Mouse (Mus musculus): ENCODE results near the gene Adcy7. TPM values are rescaled to one million over a fixed set of nuclear protein-coding genes. Genes with fewer than 3 reads are reported as not detected.

The Adcy7 gene
- polyA plus RNA-seq, 1 experiment from 2014 or later = 7.4 TPM

DNA sequence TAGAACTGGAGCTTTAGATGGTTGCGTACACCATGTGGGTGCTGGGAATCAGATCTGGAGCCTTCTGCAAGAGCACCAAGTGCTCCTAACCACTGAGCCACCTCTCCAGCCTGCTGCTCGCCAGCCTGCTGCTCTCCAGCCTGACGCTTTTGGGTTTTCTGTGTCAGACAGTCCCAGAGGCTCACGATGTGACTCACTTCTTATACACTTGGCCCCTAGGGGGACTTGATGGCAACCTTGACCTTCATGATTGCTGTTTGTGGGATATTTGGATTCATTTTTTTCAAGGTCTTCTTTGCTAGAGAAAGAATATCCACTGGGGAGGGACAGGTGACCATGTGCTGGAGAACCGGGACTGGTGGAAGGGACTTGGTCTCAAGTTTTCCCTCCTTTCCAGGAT lies 49.2 kb downstream of the Adcy7 start:
- Histone ChIP-seq H3K9ac (no peak overlapping the region), H3K27me3 (replicated peaks) (no peaks in the 10 kb centered on the region), H3K36me3 (peaks cover 4% of the 10 kb centered on the region; the same call in 1 of the 2 replicates), H3K27ac (no peak overlapping the region), H3K4me3 (replicated peaks) (no peak overlapping the region), H3K4me1 (peaks cover 17% of the 10 kb centered on the region), H3K4me2 (no peak overlapping the region), H3K9me3 (no peaks in the 10 kb centered on the region)
- 88% methylated on average over 5 of the region's 5 CpGs for WGBS
- ATAC-seq (ENCODE audit: insufficient read depth, low FRiP score, low read depth) = no peak

DNA sequence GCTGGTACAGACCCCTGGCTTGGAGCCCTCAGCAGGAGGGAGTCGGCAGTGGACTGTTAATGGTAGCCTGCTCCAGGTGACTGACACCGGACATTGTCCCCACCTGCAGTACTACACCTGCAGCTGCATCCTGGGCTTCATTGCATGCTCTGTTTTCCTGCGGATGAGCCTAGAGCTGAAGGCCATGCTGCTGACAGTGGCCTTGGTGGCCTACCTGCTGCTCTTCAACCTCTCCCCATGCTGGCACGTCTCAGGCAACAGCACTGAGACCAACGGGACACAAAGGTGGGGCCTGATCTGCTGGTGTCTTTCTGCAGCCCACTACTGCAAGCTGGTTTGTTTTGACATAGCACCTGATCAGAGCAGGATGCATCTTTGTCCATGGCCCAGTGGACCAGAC lies 51.3 kb downstream of the Adcy7 start:
- WGBS = 84% methylated on average over 5 of the region's 5 CpGs
- peaks cover 16% of the 10 kb centered on the region; the same call in 1 of the 2 replicates for H3K36me3 ChIP-seq
- no peak for ATAC-seq (ENCODE audit: insufficient read depth, low FRiP score, low read depth)

DNA sequence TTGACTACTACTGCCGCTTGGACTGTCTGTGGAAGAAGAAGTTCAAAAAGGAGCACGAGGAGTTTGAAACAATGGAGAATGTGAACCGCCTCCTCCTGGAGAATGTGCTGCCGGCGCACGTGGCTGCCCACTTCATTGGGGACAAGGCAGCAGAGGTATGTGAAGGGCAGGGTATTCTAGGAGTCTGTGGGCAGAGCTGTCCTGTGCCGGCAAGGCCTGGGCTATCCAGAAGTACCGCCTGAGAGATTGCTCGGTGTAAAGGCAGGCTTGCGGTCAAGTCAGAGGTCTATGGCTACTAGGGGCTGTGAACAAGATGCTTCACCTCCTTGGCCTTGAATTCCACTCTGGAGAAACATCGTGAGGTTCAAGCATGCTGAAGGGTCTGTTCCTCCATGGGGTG lies 52.6 kb downstream of the Adcy7 start:
- Histone ChIP-seq H3K27ac (no peak overlapping the region), H3K4me2 (no peak overlapping the region), H3K27me3 (replicated peaks) (no peaks in the 10 kb centered on the region), H3K4me1 (0 out of 2 replicates have a peak, but pooled peaks cover 6% of the 10 kb centered on the region), H3K4me3 (replicated peaks) (no peak overlapping the region), H3K9ac (no peak overlapping the region), H3K9me3 (no peaks in the 10 kb centered on the region), H3K36me3 (peaks cover 23% of the 10 kb centered on the region; the same call in 1 of the 2 replicates)
- WGBS = 74% methylated on average over 11 of the region's 11 CpGs
- no peak for ATAC-seq (ENCODE audit: insufficient read depth, low FRiP score, low read depth)

More for the DNA sequence above, 51.3 kb downstream of the Adcy7 start:
- Histone ChIP-seq H3K4me1 (0 out of 2 replicates have a peak, but pooled peaks cover 6% of the 10 kb centered on the region), H3K9ac (no peak overlapping the region), H3K4me3 (replicated peaks) (no peak overlapping the region), H3K9me3 (no peaks in the 10 kb centered on the region), H3K27me3 (replicated peaks) (no peaks in the 10 kb centered on the region), H3K4me2 (no peak overlapping the region), H3K27ac (no peak overlapping the region)

DNA sequence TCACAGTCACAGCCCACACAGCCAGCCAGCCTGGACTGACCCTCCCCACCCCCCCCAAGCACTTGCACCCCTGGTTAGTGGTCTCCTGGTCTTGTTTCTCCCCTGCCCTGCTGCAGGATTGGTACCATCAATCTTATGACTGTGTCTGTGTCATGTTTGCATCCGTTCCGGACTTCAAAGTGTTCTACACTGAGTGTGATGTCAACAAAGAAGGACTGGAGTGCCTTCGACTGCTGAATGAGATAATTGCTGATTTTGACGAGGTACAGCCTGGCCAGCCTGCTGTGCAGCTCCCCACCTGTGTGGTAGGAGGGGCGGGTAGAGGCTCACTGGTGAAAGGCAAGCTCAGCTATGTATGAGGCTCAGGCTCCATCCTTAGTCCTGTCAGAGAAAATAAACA lies 53.0 kb downstream of the Adcy7 start:
- peaks cover 26% of the 10 kb centered on the region; the same call in 1 of the 2 replicates for H3K36me3 ChIP-seq
- H3K9me3 ChIP-seq = no peaks in the 10 kb centered on the region
- H3K9ac ChIP-seq = no peak overlapping the region
- no peak overlapping the region for H3K4me2 ChIP-seq
- H3K4me1 ChIP-seq = 0 out of 2 replicates have a peak, but pooled peaks cover 6% of the 10 kb centered on the region
- no peaks in the 10 kb centered on the region for H3K27me3 ChIP-seq (replicated peaks)
- H3K4me3 ChIP-seq (replicated peaks) = no peak overlapping the region
- 11% methylated on average over 5 of the region's 5 CpGs for WGBS
- H3K27ac ChIP-seq = no peak overlapping the region
- 0 out of 2 replicates have a peak, but pooled peaks have one; percentile 19 for ATAC-seq (ENCODE audit: insufficient read depth, low FRiP score, low read depth)

DNA sequence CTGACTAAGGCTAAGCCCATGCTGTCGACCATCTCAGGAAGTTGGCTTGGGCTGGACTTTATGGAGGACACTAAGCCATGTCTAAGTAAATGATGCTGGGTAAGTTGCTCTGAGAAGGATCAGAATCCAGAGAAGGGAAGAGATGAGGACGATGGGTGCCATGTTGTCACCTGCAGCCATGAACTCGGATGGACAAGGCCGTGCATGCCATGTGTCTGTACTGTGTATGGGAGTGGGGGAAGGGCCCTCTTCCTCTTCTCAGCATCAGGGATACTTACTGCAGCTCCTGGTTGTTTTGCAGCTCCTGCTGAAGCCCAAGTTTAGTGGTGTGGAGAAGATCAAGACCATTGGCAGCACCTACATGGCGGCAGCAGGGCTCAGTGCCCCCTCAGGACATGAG lies 53.6 kb downstream of the Adcy7 start:
- peaks cover 26% of the 10 kb centered on the region; the same call in 1 of the 2 replicates for H3K36me3 ChIP-seq
- no peak overlapping the region for H3K27ac ChIP-seq
- no peak overlapping the region for H3K4me2 ChIP-seq
- H3K4me1 ChIP-seq = 0 out of 2 replicates have a peak, but pooled peaks cover 6% of the 10 kb centered on the region
- 78% methylated on average over 5 of the region's 5 CpGs for WGBS
- no peak overlapping the region for H3K4me3 ChIP-seq (replicated peaks)
- H3K27me3 ChIP-seq (replicated peaks) = no peaks in the 10 kb centered on the region
- no peak overlapping the region for H3K9ac ChIP-seq
- no peaks in the 10 kb centered on the region for H3K9me3 ChIP-seq
- ATAC-seq (ENCODE audit: insufficient read depth, low FRiP score, low read depth) = no peak

DNA sequence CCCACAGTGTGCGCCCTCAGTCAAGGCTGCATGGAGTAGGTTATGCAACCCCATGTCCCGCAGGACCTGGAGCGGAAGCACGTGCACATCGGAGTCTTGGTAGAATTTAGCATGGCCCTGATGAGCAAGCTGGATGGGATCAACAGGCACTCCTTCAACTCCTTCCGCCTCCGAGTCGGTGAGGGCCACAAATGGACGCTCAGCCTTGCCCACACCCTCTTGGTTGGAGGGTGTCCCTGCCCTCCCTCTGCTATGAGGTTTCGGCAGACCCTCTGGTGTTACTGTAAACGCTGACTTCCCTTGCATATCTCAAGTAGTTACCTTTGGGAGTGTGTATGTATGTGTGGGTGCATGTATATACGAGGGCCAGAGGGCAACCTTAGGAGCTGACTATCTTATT lies 54.1 kb downstream of the Adcy7 start:
- WGBS = 93% methylated on average over 12 of the region's 12 CpGs
- ATAC-seq (ENCODE audit: insufficient read depth, low FRiP score, low read depth) = no peak
- Histone ChIP-seq H3K9me3 (no peaks in the 10 kb centered on the region), H3K4me3 (replicated peaks) (no peak overlapping the region), H3K36me3 (peaks cover 29% of the 10 kb centered on the region; the same call in 1 of the 2 replicates), H3K4me1 (0 out of 2 replicates have a peak, but pooled peaks cover 6% of the 10 kb centered on the region), H3K27me3 (replicated peaks) (no peaks in the 10 kb centered on the region), H3K27ac (no peak overlapping the region), H3K9ac (no peak overlapping the region), H3K4me2 (no peak overlapping the region)

DNA sequence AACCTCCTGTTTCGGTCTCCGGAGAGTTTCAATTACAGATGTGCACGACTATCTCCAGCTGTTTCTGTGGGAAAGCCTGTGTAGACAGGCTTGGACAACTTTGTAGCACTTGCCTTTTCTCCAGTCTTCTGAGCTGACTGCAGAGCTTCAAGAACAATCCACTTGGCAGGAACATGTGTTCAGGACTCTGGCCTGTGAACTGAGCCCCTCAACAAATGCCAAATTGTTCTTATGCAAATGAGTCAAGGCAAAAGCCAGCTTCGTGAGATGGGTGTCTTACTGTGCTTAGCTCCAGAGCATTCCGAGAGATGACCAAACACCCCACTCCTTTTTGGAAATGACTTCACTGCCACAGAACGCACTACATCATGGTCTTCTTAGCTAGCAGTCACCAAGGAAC lies 56.5 kb downstream of the Adcy7 start:
- WGBS = 80% methylated on average over 6 of the region's 6 CpGs
- Histone ChIP-seq H3K27me3 (replicated peaks) (no peaks in the 10 kb centered on the region), H3K4me1 (0 out of 2 replicates have a peak, but pooled peaks cover 6% of the 10 kb centered on the region), H3K36me3 (peaks cover 40% of the 10 kb centered on the region), H3K4me2 (no peak overlapping the region), H3K9me3 (no peaks in the 10 kb centered on the region), H3K27ac (0 out of 2 replicates have a peak overlapping the region, but pooled peaks have one; percentile 13), H3K9ac (no peak overlapping the region), H3K4me3 (replicated peaks) (no peak overlapping the region)
- ATAC-seq (ENCODE audit: insufficient read depth, low FRiP score, low read depth) = no peak

DNA sequence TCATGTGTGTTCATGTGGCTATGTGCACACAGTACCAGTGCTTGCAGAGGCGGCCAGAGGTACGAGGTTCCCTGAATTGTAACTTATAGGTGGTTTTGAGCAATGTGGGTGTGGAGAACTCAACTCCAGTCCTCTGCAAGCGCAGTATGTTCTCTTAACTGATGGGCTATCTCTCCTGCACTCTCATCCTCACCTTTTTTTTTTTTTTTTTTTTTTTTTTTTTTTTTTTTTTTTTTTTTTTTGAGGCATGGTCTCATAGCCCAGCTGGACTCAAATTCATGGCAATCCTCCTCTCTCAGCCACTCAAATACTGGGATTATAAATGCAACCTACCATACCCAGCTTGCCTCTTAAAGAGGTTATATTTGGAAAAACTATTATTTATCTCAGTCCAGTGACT lies 58.6 kb downstream of the Adcy7 start:
- Histone ChIP-seq H3K27ac (no peak overlapping the region), H3K4me3 (replicated peaks) (no peak overlapping the region), H3K4me1 (0 out of 2 replicates have a peak, but pooled peaks cover 3% of the 10 kb centered on the region), H3K27me3 (replicated peaks) (no peaks in the 10 kb centered on the region), H3K36me3 (peaks cover 48% of the 10 kb centered on the region), H3K9ac (no peak overlapping the region), H3K4me2 (no peak overlapping the region), H3K9me3 (no peaks in the 10 kb centered on the region)
- WGBS = 86% methylated on average over 3 of the region's 3 CpGs
- ATAC-seq (ENCODE audit: insufficient read depth, low FRiP score, low read depth) = no peak

DNA sequence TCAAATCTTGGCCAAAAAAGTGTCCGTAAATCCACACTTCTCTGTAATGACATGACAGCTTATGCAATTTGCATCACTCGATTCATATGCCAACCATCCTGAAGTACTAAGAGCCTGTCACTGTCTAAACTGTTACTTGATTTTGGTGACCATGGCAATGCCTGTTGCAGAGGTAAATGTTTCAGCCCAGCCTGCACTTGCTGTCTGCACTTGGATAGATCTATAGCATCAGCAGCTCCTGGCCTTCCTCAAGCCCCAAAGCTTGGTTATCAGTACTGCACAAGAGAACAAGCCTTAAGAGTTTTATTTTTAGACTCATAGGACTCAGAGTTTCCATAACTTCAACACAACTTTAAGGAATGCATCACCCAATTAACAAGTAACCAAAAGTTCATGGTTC lies 62.2 kb downstream of the Adcy7 start:
- no peak overlapping the region for H3K27ac ChIP-seq
- H3K9ac ChIP-seq = no peak overlapping the region
- H3K36me3 ChIP-seq = peaks cover 41% of the 10 kb centered on the region
- no peaks in the 10 kb centered on the region for H3K27me3 ChIP-seq (replicated peaks)
- 86% methylated on average over 2 of the region's 2 CpGs for WGBS
- no peaks in the 10 kb centered on the region for H3K9me3 ChIP-seq
- H3K4me2 ChIP-seq = no peak overlapping the region
- no peak for ATAC-seq (ENCODE audit: insufficient read depth, low FRiP score, low read depth)
- H3K4me1 ChIP-seq = 0 out of 2 replicates have a peak, but pooled peaks cover 5% of the 10 kb centered on the region
- no peak overlapping the region for H3K4me3 ChIP-seq (replicated peaks)

- H3K27ac ChIP-seq = no peak overlapping the region
- H3K4me2 ChIP-seq = no peak overlapping the region
- H3K4me3 ChIP-seq (replicated peaks) = no peak overlapping the region
- no peak overlapping the region for H3K9ac ChIP-seq
- WGBS = 74% methylated on average over 3 of the region's 3 CpGs
- peak; percentile 50; the same call in 1 of the 2 replicates for ATAC-seq (ENCODE audit: insufficient read depth, low FRiP score, low read depth)
- H3K36me3 ChIP-seq = peaks cover 40% of the 10 kb centered on the region
- H3K4me1 ChIP-seq = 0 out of 2 replicates have a peak, but pooled peaks cover 6% of the 10 kb centered on the region
- no peaks in the 10 kb centered on the region for H3K27me3 ChIP-seq (replicated peaks)
- H3K9me3 ChIP-seq = no peaks in the 10 kb centered on the region
Measured at GRCm38 (mm10) chr8:88334975-88335374, 62.8 kb downstream of the Adcy7 start.

- H3K36me3 ChIP-seq = peaks cover 41% of the 10 kb centered on the region
- no peak overlapping the region for H3K4me2 ChIP-seq
- H3K27ac ChIP-seq = no peak overlapping the region; the same call in 1 of the 2 replicates
- H3K4me1 ChIP-seq = 0 out of 2 replicates have a peak, but pooled peaks cover 6% of the 10 kb centered on the region
- H3K4me3 ChIP-seq (replicated peaks) = no peak overlapping the region
- H3K9me3 ChIP-seq = no peaks in the 10 kb centered on the region
- no peaks in the 10 kb centered on the region for H3K27me3 ChIP-seq (replicated peaks)
- no peak for ATAC-seq (ENCODE audit: insufficient read depth, low FRiP score, low read depth)
- no peak overlapping the region for H3K9ac ChIP-seq
- WGBS = 31% methylated on average over 3 of the region's 3 CpGs
Measured at GRCm38 (mm10) chr8:88339221-88339620, 67.0 kb downstream of the Adcy7 start.

GRCm38 (mm10) chr8:88339887-88340695 lies 67.9 kb downstream of the Adcy7 start:
- Histone ChIP-seq H3K27me3 (replicated peaks) (no peaks in the 10 kb centered on the region), H3K9me3 (no peaks in the 10 kb centered on the region), H3K4me1 (0 out of 2 replicates have a peak, but pooled peaks cover 6% of the 10 kb centered on the region), H3K4me3 (replicated peaks) (no peak overlapping the region), H3K4me2 (no peak overlapping the region), H3K36me3 (peaks cover 44% of the 10 kb centered on the region), H3K9ac (no peak overlapping the region), H3K27ac (no peak overlapping the region)
- 69% methylated on average over 2 of the region's 2 CpGs for WGBS
- ATAC-seq (ENCODE audit: insufficient read depth, low FRiP score, low read depth) = no peak

All from stomach, embryonic 15.5 days (tissue).